Mouse (Mus musculus): ENCODE data around the gene Aldh1l2. TPM values are rescaled to one million over a fixed set of nuclear protein-coding genes. Genes with fewer than 3 reads are reported as not detected.

Gene Aldh1l2
- polyA plus RNA-seq (2014; fragmentation: Illumina TruSeq; extraction: RNeasy Lipid Tissue Mini Kit (QIAGEN cat#74804); ENCODE audit: low read depth, low replicate concordance) = 0.99 TPM

GRCm38 (mm10) chr10:83533910-83534283 is at the start of gene Aldh1l2:
TSS of gene Aldh1l2 (minus strand) at chr10:83534140.

GRCm38 (mm10) chr10:83543439-83544102 is 9.6 kb upstream of the Aldh1l2 start, which contains the start of gene Washc4:
TSS of gene Washc4 (plus strand) at chr10:83543752.

Other genes starting within 250 kb of the Aldh1l2 start
- gene Slc41a2, start 196.3 kb downstream of the Aldh1l2 start, polyA plus RNA-seq (2014; fragmentation: Illumina TruSeq; extraction: RNeasy Lipid Tissue Mini Kit (QIAGEN cat#74804); ENCODE audit: low read depth, low replicate concordance) = 13.0 TPM
- gene D10Wsu102e, start 173.9 kb downstream of the Aldh1l2 start, polyA plus RNA-seq (2014; fragmentation: Illumina TruSeq; extraction: RNeasy Lipid Tissue Mini Kit (QIAGEN cat#74804); ENCODE audit: low read depth, low replicate concordance) = 0.99 TPM
- gene Washc4, start 9.6 kb upstream of the Aldh1l2 start, polyA plus RNA-seq (2014; fragmentation: Illumina TruSeq; extraction: RNeasy Lipid Tissue Mini Kit (QIAGEN cat#74804); ENCODE audit: low read depth, low replicate concordance) = 118 TPM
- 294 TPM for gene Appl2, start 114.6 kb upstream of the Aldh1l2 start, polyA plus RNA-seq (2014; fragmentation: Illumina TruSeq; extraction: RNeasy Lipid Tissue Mini Kit (QIAGEN cat#74804); ENCODE audit: low read depth, low replicate concordance)
- gene 1500009L16Rik, start 188.7 kb upstream of the Aldh1l2 start, polyA plus RNA-seq (2014; fragmentation: Illumina TruSeq; extraction: RNeasy Lipid Tissue Mini Kit (QIAGEN cat#74804); ENCODE audit: low read depth, low replicate concordance) = 32.1 TPM

All from adrenal gland, adult 10 weeks (tissue).